Mouse (Mus musculus) lung, postnatal 0 days (tissue): ENCODE measurements around the gene A830018L16Rik. TPM values are rescaled to one million over a fixed set of nuclear protein-coding genes. Genes with fewer than 3 reads are reported as not detected.

Experiments
- ATAC-seq: fragments of 200-750 bp; cut with Nextera tagmentation; 2 replicates; pipeline ENCODE4 v1.8.0; 2017; ENCODE audit warnings: moderate library complexity
- DNase-seq: peaks from one replicate; pipeline ENCODE4 v3.0.0-alpha.2; 2016; ENCODE audit warnings: low spot score
- H3K27ac ChIP-seq: fragments of 300-500 bp; sonication (generic); 2 replicates; pipeline ENCODE4 v1.5.1; 2014; ENCODE audit warnings: antibody characterized with exemption, mild to moderate bottlenecking, low read length, mixed read lengths
- H3K27me3 ChIP-seq: fragments of 300-500 bp; sonication (generic); replicated peaks from 2 replicates; pipeline ENCODE4 v1.6.1; 2014; ENCODE audit warnings: low read length, mixed read lengths; ENCODE audit not compliant: insufficient read depth
- H3K36me3 ChIP-seq: fragments of 300-500 bp; sonication (generic); 2 replicates; pipeline ENCODE4 v1.6.1; 2014; ENCODE audit warnings: low read length, mixed read lengths; ENCODE audit not compliant: insufficient read depth
- H3K4me1 ChIP-seq: fragments of 300-500 bp; sonication (generic); 2 replicates; pipeline ENCODE4 v1.6.1; 2014; ENCODE audit warnings: antibody characterized with exemption, low read depth, low read length, mixed read lengths; ENCODE audit not compliant: insufficient read depth
- H3K4me2 ChIP-seq: fragments of 300-500 bp; sonication (generic); replicated peaks from 2 replicates; pipeline ENCODE4 v1.6.1; 2014; ENCODE audit warnings: low read depth, mild to moderate bottlenecking, low read length, moderate library complexity, mixed read lengths
- H3K4me3 ChIP-seq: fragments of 300-500 bp; sonication (generic); 2 replicates; pipeline ENCODE4 v1.5.1; 2014; ENCODE audit warnings: low read depth, low read length
- H3K9ac ChIP-seq: fragments of 300-500 bp; sonication (generic); replicated peaks from 2 replicates; pipeline ENCODE4 v1.6.1; 2014; ENCODE audit warnings: low read depth, mild to moderate bottlenecking
- H3K9me3 ChIP-seq: fragments of 300-500 bp; sonication (generic); 2 replicates; pipeline ENCODE4 v1.6.1; 2016; ENCODE audit warnings: low read length, mixed read lengths
- CTCF ChIP-seq: IDR thresholded peaks from 2 replicates; pipeline ENCODE4 v1.5.1; 2016; ENCODE audit warnings: antibody characterized with exemption, mild to moderate bottlenecking
- EP300 ChIP-seq: IDR thresholded peaks from 2 replicates; pipeline ENCODE4 v1.6.1; 2016; ENCODE audit warnings: antibody characterized with exemption, mild to moderate bottlenecking, control low read depth
- WGBS: fragments of 180-500 bp; shearing (Covaris S2); extraction: QIAGEN DNeasy Blood & Tissue Kit; methylation state at CpG from one replicate; pipeline ENCODE4 v1.1.7; 2014; 5-methylcytosine and 5-hydroxymethylcytosine counted together
- polyA plus RNA-seq: library from polyadenylated mRNA; unstranded; fragments of >200 nt; fragmentation: Nextera tagmentation; extraction: Ambion mirVana; gene quantifications from 2 replicates; pipeline ENCODE4 v1.2.1, GENCODE M21; 2015

A830018L16Rik gene
- 0.88 and 0.93 TPM in 2 replicates for polyA plus RNA-seq

DNA sequence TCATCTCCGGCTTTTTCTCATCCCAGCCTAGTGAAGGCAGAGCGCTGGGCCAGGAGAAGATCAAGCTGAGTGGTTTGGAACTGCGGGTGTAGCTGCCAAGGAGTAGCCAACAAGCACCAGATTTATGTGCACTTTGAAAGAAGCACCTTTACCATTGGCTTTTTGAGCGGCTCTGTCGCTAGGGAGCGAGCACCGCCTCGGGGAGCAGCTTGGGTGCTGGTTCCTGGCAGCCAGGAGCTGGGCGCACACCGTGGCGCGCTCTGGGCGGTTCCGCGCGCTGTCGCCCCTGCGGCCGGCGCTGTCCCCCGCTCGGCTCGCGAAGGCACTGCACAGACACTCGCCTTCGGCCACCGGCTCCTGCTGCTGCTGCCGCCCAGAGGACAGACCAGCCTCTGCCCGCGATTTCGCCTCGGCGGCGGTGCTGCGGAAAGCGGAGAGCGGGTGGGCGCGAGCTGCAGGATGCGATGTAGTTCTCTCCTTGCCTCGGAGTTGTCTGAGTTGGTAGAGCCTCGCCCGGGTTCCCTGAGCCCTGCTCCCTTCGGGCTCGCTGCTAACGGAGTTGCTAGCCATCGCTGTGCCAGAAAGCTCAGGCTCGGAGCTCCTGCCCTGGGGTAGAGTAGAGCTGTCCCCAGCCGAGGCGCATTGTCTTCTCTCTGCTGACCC lies at the start of gene A830018L16Rik:
A830018L16Rik (plus strand) TSS at position 212 of the 663 bp plus-strand sequence.
- ATAC-seq, result peak; percentile 95
- DNase-seq, result peak; percentile 69
- no peak within 1 kb of the TSS for H3K27ac ChIP-seq

GRCm38 (mm10) chr1:11385846-11386245 lies 28.1 kb upstream of the A830018L16Rik start:
- no peak for TF ChIP-seq CTCF
- no peak for TF ChIP-seq EP300
- Histone ChIP-seq H3K27me3 (no peaks in the 10 kb centered on the region), H3K9me3 (no peaks in the 10 kb centered on the region), H3K4me2 (no peak overlapping the region), H3K4me1 (no peaks in the 10 kb centered on the region), H3K27ac (no peak overlapping the region), H3K9ac (no peak overlapping the region), H3K4me3 (no peak overlapping the region), H3K36me3 (no peaks in the 10 kb centered on the region)
- no peak for DNase-seq
- 55% methylated on average over 3 of the region's 3 CpGs for WGBS
- no peak for ATAC-seq

More for the DNA sequence above, at the start of gene A830018L16Rik:
- WGBS, result under 1% methylated on average over 50 of the region's 50 CpGs
- Histone ChIP-seq H3K9ac (no peak within 1 kb of the TSS), H3K36me3 (no peaks in the 10 kb centered on the region), H3K4me3 (peak within 1 kb of the TSS; percentile 34), H3K9me3 (no peaks in the 10 kb centered on the region), H3K4me2 (peak within 1 kb of the TSS; percentile 69), H3K27me3 (peaks cover 6% of the 10 kb centered on the region; the same call in 1 of the 2 replicates), H3K4me1 (no peaks in the 10 kb centered on the region)
- TF ChIP-seq EP300 (no peak), CTCF (peak; percentile 81)

DNA sequence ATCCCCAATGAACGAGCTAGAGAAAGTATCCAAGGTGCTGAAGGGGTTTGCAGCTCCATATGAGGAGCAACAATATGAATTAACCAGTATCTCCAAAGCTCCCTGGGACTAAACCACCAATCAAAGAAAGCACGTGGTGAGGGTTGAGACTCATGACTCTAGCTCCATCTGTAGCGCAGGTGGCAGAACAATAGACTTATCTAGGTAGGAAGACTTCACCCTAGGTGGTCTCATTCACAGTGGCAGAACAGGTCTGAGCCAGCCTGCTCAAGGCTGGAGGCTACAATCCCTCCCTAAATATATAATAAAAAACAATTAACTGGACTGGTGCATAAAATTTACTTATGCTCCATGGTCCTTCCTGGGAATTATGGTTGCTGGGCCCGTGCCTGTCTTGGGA lies 18.5 kb upstream of the A830018L16Rik start:
- no peak for TF ChIP-seq EP300
- no peak for TF ChIP-seq CTCF
- Histone ChIP-seq H3K27me3 (no peaks in the 10 kb centered on the region), H3K27ac (no peak overlapping the region), H3K4me3 (no peak overlapping the region), H3K36me3 (no peaks in the 10 kb centered on the region), H3K4me1 (no peaks in the 10 kb centered on the region), H3K9ac (no peak overlapping the region), H3K9me3 (no peaks in the 10 kb centered on the region), H3K4me2 (no peak overlapping the region)
- DNase-seq (no peak), ATAC-seq (no peak)
- 56% methylated on average over 4 of the region's 4 CpGs for WGBS

GRCm38 (mm10) chr1:11395996-11396736 lies 17.7 kb upstream of the A830018L16Rik start:
- Histone ChIP-seq H3K27me3 (no peaks in the 10 kb centered on the region), H3K4me2 (no peak overlapping the region), H3K4me3 (no peak overlapping the region), H3K4me1 (no peaks in the 10 kb centered on the region), H3K9me3 (no peaks in the 10 kb centered on the region), H3K36me3 (no peaks in the 10 kb centered on the region), H3K27ac (no peak overlapping the region), H3K9ac (no peak overlapping the region)
- DNase-seq (no peak), ATAC-seq (no peak)
- WGBS, result 87% methylated on average over 2 of the region's 2 CpGs
- TF ChIP-seq CTCF (no peak), EP300 (no peak)

- DNase-seq, result no peak
- Histone ChIP-seq H3K4me2 (no peak overlapping the region), H3K36me3 (no peaks in the 10 kb centered on the region), H3K9ac (no peak overlapping the region), H3K4me1 (no peaks in the 10 kb centered on the region), H3K27ac (no peak overlapping the region), H3K9me3 (no peaks in the 10 kb centered on the region), H3K4me3 (no peak overlapping the region), H3K27me3 (no peaks in the 10 kb centered on the region)
- no peak for ATAC-seq
- no peak for TF ChIP-seq CTCF
- TF ChIP-seq EP300, result no peak
- WGBS, result 29% methylated on average over 2 of the region's 2 CpGs
Measured at GRCm38 (mm10) chr1:11401159-11401558, 12.7 kb upstream of the A830018L16Rik start.

GRCm38 (mm10) chr1:11405527-11405926 lies 8.4 kb upstream of the A830018L16Rik start:
- DNase-seq (no peak), ATAC-seq (no peak)
- no peaks in the 10 kb centered on the region for H3K36me3 ChIP-seq
- no peaks in the 10 kb centered on the region for H3K27me3 ChIP-seq
- TF ChIP-seq CTCF (no peak), EP300 (no peak)
- H3K4me3 ChIP-seq, result no peak overlapping the region
- H3K9me3 ChIP-seq, result no peaks in the 10 kb centered on the region
- no peak overlapping the region for H3K4me2 ChIP-seq
- no peak overlapping the region for H3K27ac ChIP-seq
- H3K4me1 ChIP-seq, result no peaks in the 10 kb centered on the region
- H3K9ac ChIP-seq, result no peak overlapping the region
